ENCODE assay signal across 15 mouse cellular contexts in the genomic region with DNA sequence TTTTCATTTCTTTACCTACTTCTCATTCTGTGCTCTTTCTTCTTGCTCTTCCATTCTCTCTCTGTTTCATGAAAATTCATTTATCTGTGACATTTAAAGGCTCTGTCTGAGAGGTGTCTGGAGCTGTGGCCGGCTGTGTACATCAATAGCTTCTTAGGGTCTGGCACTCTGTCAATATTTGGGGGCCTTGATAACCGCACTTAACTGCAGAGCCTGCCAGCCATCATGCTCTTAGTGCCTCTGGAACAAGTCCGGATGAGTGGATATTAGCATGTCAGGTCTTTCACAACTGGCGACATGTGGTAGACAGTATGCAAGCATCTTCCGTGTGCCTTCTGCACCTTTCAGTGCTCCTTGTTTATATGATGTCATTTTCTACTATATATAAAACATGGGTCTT.
"Had no signal": no experiment of that assay in that cellular context is flagged by ENCODE, and none has a peak within 500 bp of the region (broad histone marks: within the 10 kb centered on the region; RNA-seq: fewer than 3 reads in every experiment).

No protein-coding gene starts in this region.

- H3K4me1 ChIP-seq: limb, embryonic 15.5 days; liver, embryonic 12.5 days; neural tube, embryonic 13.5 days had no signal

- H3K9me3 ChIP-seq: limb, embryonic 15.5 days; liver, embryonic 12.5 days; midbrain, embryonic 10.5 days; neural tube, embryonic 13.5 days had no signal

- H3K27ac ChIP-seq: limb, embryonic 15.5 days; liver, embryonic 12.5 days; midbrain, embryonic 10.5 days; neural tube, embryonic 13.5 days had no signal

- H3K4me3 ChIP-seq: limb, embryonic 15.5 days; liver, embryonic 12.5 days; midbrain, embryonic 10.5 days; neural tube, embryonic 13.5 days had no signal

- H3K9ac ChIP-seq: limb, embryonic 15.5 days; liver, embryonic 12.5 days; lung, embryonic 14.5 days; neural tube, embryonic 13.5 days had no signal

- H3K36me3 ChIP-seq: limb, embryonic 15.5 days; liver, embryonic 12.5 days; midbrain, embryonic 10.5 days; neural tube, embryonic 13.5 days had no signal

- H3K27me3 ChIP-seq: limb, embryonic 15.5 days; liver, embryonic 12.5 days; neural tube, embryonic 13.5 days had no signal

- ATAC-seq: liver, embryonic 12.5 days; midbrain, embryonic 16.5 days had no signal

- DNase-seq: layer of hippocampus, adult 9-11 months; layer of hippocampus, postnatal 36 days; lung, embryonic 14.5 days; lung, postnatal 10 days; lung, postnatal 4 days; retina, postnatal 1 day; right cerebral cortex, postnatal 4 days; spleen, adult 18-20 months; thymus, adult 18-20 months; thymus, postnatal 14 days had no signal

- H3K4me2 ChIP-seq: limb, embryonic 15.5 days; liver, embryonic 12.5 days; lung, embryonic 14.5 days; neural tube, embryonic 13.5 days had no signal
